Mouse (Mus musculus) heart, postnatal 10 days (tissue): ENCODE data around the gene Shb. TPM values are rescaled to one million over a fixed set of nuclear protein-coding genes. Genes with fewer than 3 reads are reported as not detected.

Source experiments
- DNase-seq, 2 experiments: peaks; one replicate each; pipeline ENCODE4 v3.0.0; 2021
- intact Hi-C: fragments of 180-260 bp; cut with DNase I; formaldehyde crosslinking; loops from one replicate; pipeline ENCODE4 v1.15.1; 2025
- total RNA-seq, 2 experiments: library from RNA; stranded (reverse); gene quantifications; 2 replicates each; pipeline ENCODE4 v1.2.3; 2021

Shb gene
- total RNA-seq, 2 experiments from 2014 or later = 67.9 to 71.6 TPM

- peak in 1 of 2 experiments; percentile 47 for DNase-seq
- intact Hi-C loops = loop anchor here (1.0 to 2.0 kb wide), 4 partner anchors 20 to 110 kb away; no protein-coding TSS in a partner anchor
Measured at GRCm38 (mm10) chr4:45528355-45529198, 3.7 kb downstream of the Shb start.

GRCm38 (mm10) chr4:45527562-45528354 is 4.5 kb downstream of the Shb start:
- intact Hi-C loops = loop anchor here (1.0 to 2.0 kb wide), 4 partner anchors 19 to 109 kb away; no protein-coding TSS in a partner anchor
- peak; percentile 57 to 70 for DNase-seq

GRCm38 (mm10) chr4:45526846-45527561 is 5.3 kb downstream of the Shb start:
- intact Hi-C loops = no loop called here
- DNase-seq = no peak

GRCm38 (mm10) chr4:45526175-45526574 is 6.1 kb downstream of the Shb start:
- intact Hi-C loops = no loop called here
- DNase-seq = no peak

- intact Hi-C loops = no loop called here
Measured at GRCm38 (mm10) chr4:45525541-45525940, 6.7 kb downstream of the Shb start.

GRCm38 (mm10) chr4:45524602-45525001 is 7.7 kb downstream of the Shb start:
- DNase-seq = no peak
- intact Hi-C loops = no loop called here

More at GRCm38 (mm10) chr4:45525541-45525940, 6.7 kb downstream of the Shb start:
- DNase-seq = no peak

- intact Hi-C loops = no loop called here
- DNase-seq = no peak
Measured at GRCm38 (mm10) chr4:45523360-45523759, 8.9 kb downstream of the Shb start.

GRCm38 (mm10) chr4:45522956-45523355 is 9.3 kb downstream of the Shb start:
- intact Hi-C loops = no loop called here
- no peak for DNase-seq

GRCm38 (mm10) chr4:45522583-45522900 is 9.7 kb downstream of the Shb start:
- intact Hi-C loops = no loop called here
- peak in 1 of 2 experiments; percentile 2 for DNase-seq

GRCm38 (mm10) chr4:45521705-45522582 is 10.3 kb downstream of the Shb start:
- DNase-seq = no peak
- intact Hi-C loops = no loop called here

- intact Hi-C loops = no loop called here
- peak in 1 of 2 experiments; percentile 23 for DNase-seq
Measured at GRCm38 (mm10) chr4:45520375-45520774, 11.9 kb downstream of the Shb start.

GRCm38 (mm10) chr4:45517399-45517798 is 14.9 kb downstream of the Shb start:
- intact Hi-C loops = no loop called here
- no peak for DNase-seq

GRCm38 (mm10) chr4:45515894-45516293 is 16.4 kb downstream of the Shb start:
- intact Hi-C loops = no loop called here
- peak in 1 of 2 experiments; percentile 59 for DNase-seq

GRCm38 (mm10) chr4:45514406-45514805 is 17.9 kb downstream of the Shb start:
- intact Hi-C loops = no loop called here
- DNase-seq = no peak

- intact Hi-C loops = no loop called here
- DNase-seq = peak; percentile 71 to 78
Measured at GRCm38 (mm10) chr4:45513791-45514293, 18.4 kb downstream of the Shb start.

- intact Hi-C loops = no loop called here
- no peak for DNase-seq
Measured at GRCm38 (mm10) chr4:45513340-45513739, 18.9 kb downstream of the Shb start.

GRCm38 (mm10) chr4:45510163-45510562 is 22.1 kb downstream of the Shb start:
- peak in 1 of 2 experiments; percentile 71 for DNase-seq
- intact Hi-C loops = no loop called here

- intact Hi-C loops = loop anchor here (2.0 kb wide), 1 partner anchor 19 kb away; no protein-coding TSS in a partner anchor
- DNase-seq = no peak
Measured at GRCm38 (mm10) chr4:45509416-45509815, 22.9 kb downstream of the Shb start.

- intact Hi-C loops = loop anchor here (2.0 kb wide), 1 partner anchor 20 kb away; no protein-coding TSS in a partner anchor
- peak in 1 of 2 experiments; percentile 63 for DNase-seq
Measured at GRCm38 (mm10) chr4:45508469-45508868, 23.8 kb downstream of the Shb start.

GRCm38 (mm10) chr4:45507476-45507875 is 24.8 kb downstream of the Shb start:
- intact Hi-C loops = no loop called here
- no peak for DNase-seq
